Mouse (Mus musculus) cerebellum, adult 2 months (tissue): ENCODE measurements around the gene Islr2.

ENCODE experiments used
- CTCF ChIP-seq: fragments of 200-500 bp; IDR thresholded peaks from 2 replicates; pipeline ENCODE4 v1.5.1; 2011; ENCODE audit warnings: low read depth, mild to moderate bottlenecking, control low read depth, low read length, moderate library complexity, borderline replicate concordance; ENCODE audit not compliant: insufficient read depth
- POLR2A ChIP-seq: fragments of 200-500 bp; IDR thresholded peaks from 2 replicates; pipeline ENCODE4 v1.6.1; 2011; ENCODE audit warnings: low read length, control low read depth, borderline replicate concordance; ENCODE audit not compliant: insufficient read depth

DNA sequence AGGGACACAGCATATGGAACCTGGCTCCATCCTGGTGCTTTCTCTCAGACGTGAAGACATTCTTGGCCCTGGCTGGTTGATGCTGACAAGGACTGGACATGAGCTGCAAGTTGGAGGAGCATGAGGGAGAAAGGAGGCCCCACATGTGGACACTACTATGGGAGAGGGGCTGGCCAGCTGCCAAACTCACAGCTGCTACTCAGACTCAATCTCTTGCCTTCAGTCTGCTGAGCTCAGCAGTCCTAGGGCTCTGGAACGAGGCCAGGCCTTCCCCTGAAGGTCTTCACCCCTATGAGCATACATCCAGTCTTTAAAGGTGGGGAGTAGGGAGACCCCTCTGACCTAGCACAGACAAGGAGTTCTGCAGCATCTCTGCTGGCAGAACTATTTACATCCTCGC, 48.8 kb downstream of the Islr2 start:
- TF ChIP-seq CTCF = no peak
- no peak for TF ChIP-seq POLR2A
